ENCODE assay signal across 9 mouse cellular contexts in the genomic region with DNA sequence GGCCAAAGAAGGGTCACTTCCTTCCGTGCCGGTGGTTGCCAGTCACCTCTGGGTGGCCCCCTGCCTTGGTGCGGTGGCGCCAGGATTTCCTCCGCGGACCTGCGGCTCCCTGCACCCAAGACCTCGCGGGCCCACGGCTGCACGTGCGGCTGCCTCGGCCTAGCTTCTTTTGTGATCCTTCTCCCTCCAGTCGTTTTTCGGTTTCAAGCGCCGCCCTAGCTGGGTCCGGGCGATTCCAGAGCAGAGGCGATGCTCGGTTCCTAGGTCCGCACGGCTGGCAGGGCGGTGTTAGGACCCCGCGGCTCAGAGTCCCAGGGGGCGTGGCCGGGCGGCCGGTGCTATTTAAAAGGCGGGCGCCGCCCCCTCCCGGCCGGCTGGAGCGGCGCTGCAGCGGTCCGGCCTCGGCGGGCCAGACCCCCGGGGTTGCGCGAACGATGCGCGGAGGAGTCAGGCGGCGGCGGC. TPM values are rescaled to one million over a fixed set of nuclear protein-coding genes. Genes with fewer than 3 reads are reported as not detected.
DNase-seq lines count a peak whose midpoint lies in the region; ATAC-seq lines count a peak whose summit lies in the region.
"Had no signal": no experiment of that assay in that cellular context is flagged by ENCODE, and none has a peak within 500 bp of the region (broad histone marks: within the 10 kb centered on the region; RNA-seq: fewer than 3 reads in every experiment).

No protein-coding gene starts in this region.

- DNase-seq in cerebellum, postnatal 36 days: peak; percentile 53 to 65
- peak; percentile 82 for DNase-seq in gastrocnemius, postnatal 25 days
- DNase-seq in induced T-regulatory cell, adult 2 months (ENCODE audit: low read depth): peak; percentile 86
- DNase-seq in left cerebral cortex, postnatal 36 days (ENCODE audit: low spot score in 2 of 2): peak; percentile 58 to 65
- peak; percentile 69 for DNase-seq in right cerebral cortex, postnatal 25 days
- DNase-seq in urinary bladder, postnatal 36 days (ENCODE audit: low spot score in 2 of 2): peak; percentile 59 to 79

- ATAC-seq in activated CD4-positive, CD25-positive, alpha-beta regulatory T cell, adult 4 months: peak; percentile 11
- ATAC-seq in megakaryocyte-erythroid progenitor cell, adult 5-6 weeks (replicated peaks; ENCODE audit: low FRiP score, low TSS enrichment, poor library complexity, severe bottlenecking): peak; percentile 42; the same call in 1 of the 2 replicates

- intact Hi-C loops in left cerebral cortex, postnatal 36 days (cut with DNase I): loop anchor here (5.0 kb wide), 1 partner anchor 53 kb away; no protein-coding TSS in a partner anchor

RNA-seq across cellular contexts. Expression of a gene that starts 0.6 kb away (rescaled TPM):
- 10 to 100 TPM; 57.2 to 89.2 TPM for polyA plus RNA-seq in activated CD4-positive, CD25-positive, alpha-beta regulatory T cell, adult 4 months (2017; shearing (Covaris generic))
- 1 to 10 TPM; 4.9 to 5.0 TPM for total RNA-seq in gastrocnemius, postnatal 25 days (2021)
- total RNA-seq in left cerebral cortex, postnatal 36 days (2021): 1 to 10 TPM; 5.8 to 6.0 TPM
- not detected in 2 replicates for total RNA-seq in megakaryocyte-erythroid progenitor cell, adult 5-6 weeks (2014; fragmentation: Nextera tagmentation)
- total RNA-seq in megakaryocyte-erythroid progenitor cell, adult 5-6 weeks (2017): not detected in 2 replicates

RNA-seq across cellular contexts. Expression of a gene that starts 49.4 kb away (rescaled TPM):
- polyA plus RNA-seq in activated CD4-positive, CD25-positive, alpha-beta regulatory T cell, adult 4 months (2017; shearing (Covaris generic)): not detected
- under 1 TPM in 1 of 2 experiments, not detected in 1; 0.15 TPM for total RNA-seq in gastrocnemius, postnatal 25 days (2021)
- total RNA-seq in left cerebral cortex, postnatal 36 days (2021): under 1 TPM in 1 of 2 experiments, not detected in 1; 0.11 TPM
- not detected in 2 replicates for total RNA-seq in megakaryocyte-erythroid progenitor cell, adult 5-6 weeks (2014; fragmentation: Nextera tagmentation)
- not detected in 2 replicates for total RNA-seq in megakaryocyte-erythroid progenitor cell, adult 5-6 weeks (2017)
- total RNA-seq: layer of hippocampus, postnatal 25 days had no signal

Comparison
In these comparisons a context has a peak if more than half of its experiments do, and no peak if none do; other contexts are left out.
1. Peak in every context shown above with its lines: DNase-seq and ATAC-seq.
2. RNA of a gene that starts 0.6 kb away (total RNA-seq): 5.8 to 6.0 TPM in left cerebral cortex, postnatal 36 days and 4.9 to 5.0 TPM in gastrocnemius, postnatal 25 days; not detected in megakaryocyte-erythroid progenitor cell, adult 5-6 weeks; every median in the first group is over 4 times any median in the second.